Mouse (Mus musculus) inflammation-experienced regulatory T-cells, adult 6 months (primary cell): Measurements from ENCODE around the gene Hist1h4d. TPM values are rescaled to one million over a fixed set of nuclear protein-coding genes. Genes with fewer than 3 reads are reported as not detected.
A peak's percentile ranks its signal among the peaks of the same experiment; 100 is the strongest.
"Not testable (repeated sequence)": the region's sequence is repeated elsewhere in the genome, so short reads cannot be mapped to it uniquely, and the experiment has no call there.

Experiments
- ATAC-seq: one replicate; pipeline ENCODE4 v1.8.0; 2017
- polyA plus RNA-seq, 3 experiments: library from polyadenylated mRNA; unstranded; fragments of 100-300 nt; shearing (Covaris generic); gene quantifications; one replicate each; pipeline ENCODE4 v1.2.1; 2017

Hist1h4d gene
- 10 to 100 TPM; 20.7 to 55.4 (median 27.7) TPM for polyA plus RNA-seq

GRCm38 (mm10) chr13:23581408-23582218, at the start of gene Hist1h4d:
Hist1h4d (plus strand) TSS chr13:23581598.
- peak; percentile 73 for ATAC-seq

GRCm38 (mm10) chr13:23532262-23533075, 48.9 kb upstream of the Hist1h4d start:
- no peak for ATAC-seq

- ATAC-seq, result peak; percentile 31
Observed at GRCm38 (mm10) chr13:23533560-23534367, 47.6 kb upstream of the Hist1h4d start, which contains the start of gene Hist1h2af. Hist1h2af (plus strand) TSS chr13:23533906.

DNA sequence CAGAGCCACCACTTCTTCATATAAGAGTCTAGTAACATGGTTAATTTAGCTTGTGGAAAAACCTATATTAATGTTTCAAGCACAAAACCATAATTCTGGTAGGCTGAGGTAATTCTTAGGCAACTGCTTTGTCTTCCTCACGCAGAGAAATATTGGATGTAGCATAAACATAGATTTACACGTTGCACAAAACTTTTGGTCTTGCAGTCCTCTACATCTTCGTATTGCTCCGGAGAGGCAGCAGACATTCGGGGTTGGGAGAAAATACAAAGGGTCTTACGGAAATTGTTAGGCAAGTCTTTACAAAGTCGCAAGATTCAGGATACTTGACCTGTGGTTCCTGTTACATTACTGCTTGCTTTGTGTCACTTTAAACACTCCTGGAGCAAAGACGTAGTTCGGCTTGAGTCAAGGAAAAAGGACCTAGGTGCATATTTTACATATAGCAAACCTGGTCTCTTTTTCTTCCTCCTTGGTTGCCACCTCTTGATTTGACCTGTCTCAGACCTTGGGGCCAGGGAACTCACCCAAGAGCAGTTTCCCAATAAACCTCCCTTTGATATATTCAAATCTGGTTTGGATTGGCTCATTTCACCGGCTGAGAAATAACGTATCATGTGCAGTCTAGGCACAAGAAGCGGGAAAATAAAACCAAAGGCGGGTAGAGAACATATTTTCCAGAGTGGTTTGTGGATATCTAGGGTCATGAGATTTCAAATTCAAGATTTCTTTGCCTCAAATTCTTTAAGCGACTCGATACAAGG, 46.8 kb upstream of the Hist1h4d start:
- no peak for ATAC-seq

GRCm38 (mm10) chr13:23535137-23536075, 46.0 kb upstream of the Hist1h4d start, which contains the start of gene Hist1h3g:
Hist1h3g (plus strand) TSS chr13:23535422.
- ATAC-seq, result peak; percentile 73

GRCm38 (mm10) chr13:23536076-23536822, 45.1 kb upstream of the Hist1h4d start:
- ATAC-seq, result no peak

GRCm38 (mm10) chr13:23537006-23537710, 44.2 kb upstream of the Hist1h4d start:
- no peak for ATAC-seq

DNA sequence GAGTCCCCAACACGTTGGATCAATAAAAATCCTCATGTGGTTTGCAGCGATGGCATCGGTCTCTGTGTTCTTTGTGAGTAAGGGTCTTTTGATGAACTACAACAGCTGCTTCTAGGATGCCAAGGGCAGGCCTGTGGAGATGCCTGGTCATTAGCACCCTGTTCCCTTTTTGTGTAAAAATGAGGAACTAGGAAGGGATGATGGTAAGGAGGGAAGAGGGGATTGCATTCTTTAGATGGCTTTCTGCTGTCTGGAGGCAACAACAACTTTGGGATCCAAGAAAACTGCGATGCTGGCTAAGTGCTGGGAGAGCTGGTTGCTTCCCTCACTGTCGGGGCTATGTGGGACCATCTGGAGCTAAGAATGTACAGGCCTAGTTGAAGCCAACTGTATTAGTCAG, 43.1 kb upstream of the Hist1h4d start:
- no peak for ATAC-seq

DNA sequence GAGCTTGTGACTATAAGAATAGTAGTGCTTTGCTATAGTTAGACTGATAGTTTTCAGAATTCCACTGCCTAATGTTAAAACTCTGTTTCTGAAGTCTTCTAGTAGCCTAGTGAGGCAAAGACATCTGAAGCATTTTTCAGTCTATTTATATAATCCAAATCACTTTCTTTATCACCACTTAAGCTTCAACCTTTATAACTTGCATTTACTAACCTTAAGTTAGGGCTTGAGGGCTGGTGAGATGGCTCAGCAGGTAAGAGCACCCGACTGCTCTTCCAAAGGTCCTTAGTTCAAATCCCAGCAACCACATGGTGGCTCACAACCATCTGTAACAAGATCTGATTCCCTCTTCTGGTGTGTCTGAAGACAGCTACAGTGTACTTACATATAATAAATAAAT, 41.6 kb upstream of the Hist1h4d start:
- ATAC-seq, result not testable (repeated sequence)

DNA sequence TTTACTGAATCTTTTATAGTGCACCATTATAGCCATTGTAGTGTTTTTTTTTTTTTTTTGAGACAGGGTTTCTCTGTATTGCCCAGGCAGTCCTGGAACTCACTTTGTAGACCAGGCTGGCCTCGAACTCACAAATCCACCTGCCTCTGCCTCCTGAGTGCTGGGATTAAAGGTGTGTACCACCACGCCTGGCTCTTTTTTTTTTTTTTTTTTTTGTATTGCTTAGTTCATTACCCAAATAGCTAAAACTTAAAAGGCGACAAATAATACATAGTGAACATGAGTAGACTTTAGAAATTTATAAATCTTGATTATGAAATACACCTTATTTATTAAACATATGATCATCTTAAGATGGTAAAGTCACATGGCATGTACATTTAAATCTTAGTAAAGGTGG, 39.9 kb upstream of the Hist1h4d start:
- no peak for ATAC-seq

DNA sequence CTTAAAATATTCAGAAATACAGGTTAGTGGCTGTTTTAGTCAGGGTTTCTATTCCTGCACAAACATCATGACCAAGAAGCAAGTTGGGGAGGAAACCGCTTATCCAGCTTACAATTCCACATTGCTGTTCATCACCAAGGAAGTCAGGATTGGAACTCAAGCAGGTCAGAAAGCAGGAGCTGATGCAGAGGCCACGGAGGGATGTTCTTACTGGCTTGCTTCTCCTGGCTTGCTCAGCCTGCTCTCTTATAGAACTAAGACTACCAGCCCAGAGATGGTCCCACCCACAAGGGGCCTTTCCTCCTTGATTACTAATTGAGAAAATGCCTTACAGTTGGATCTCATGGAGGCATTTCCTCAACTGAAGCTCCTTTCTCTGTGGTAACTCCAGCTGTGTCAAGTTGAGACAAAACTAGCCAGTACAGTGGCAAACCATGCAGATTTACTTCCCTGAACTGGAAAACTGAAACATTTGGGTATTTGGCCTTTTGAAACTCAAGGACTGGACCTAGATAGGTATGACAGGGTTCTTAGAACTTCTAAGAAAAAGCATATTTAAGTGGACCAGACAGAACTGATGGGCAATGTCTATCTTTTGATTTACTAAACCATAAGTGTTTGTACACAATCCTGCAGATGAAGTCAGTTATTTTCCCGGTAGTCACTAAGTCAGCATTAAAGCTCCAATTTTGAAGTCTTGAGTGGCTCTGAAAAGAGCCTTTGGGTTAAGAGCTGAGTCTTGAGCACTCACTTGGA, 39.0 kb upstream of the Hist1h4d start:
- ATAC-seq, result not testable (repeated sequence)

GRCm38 (mm10) chr13:23542999-23543607, 38.3 kb upstream of the Hist1h4d start, which contains the start of gene Hist1h2bh:
Hist1h2bh (minus strand) TSS chr13:23543392.
- ATAC-seq, result peak; percentile 90

GRCm38 (mm10) chr13:23543965-23544786, 37.2 kb upstream of the Hist1h4d start, which contains the start of gene Hist1h3f:
Hist1h3f (plus strand) TSS chr13:23544052.
- peak; percentile 83 for ATAC-seq

DNA sequence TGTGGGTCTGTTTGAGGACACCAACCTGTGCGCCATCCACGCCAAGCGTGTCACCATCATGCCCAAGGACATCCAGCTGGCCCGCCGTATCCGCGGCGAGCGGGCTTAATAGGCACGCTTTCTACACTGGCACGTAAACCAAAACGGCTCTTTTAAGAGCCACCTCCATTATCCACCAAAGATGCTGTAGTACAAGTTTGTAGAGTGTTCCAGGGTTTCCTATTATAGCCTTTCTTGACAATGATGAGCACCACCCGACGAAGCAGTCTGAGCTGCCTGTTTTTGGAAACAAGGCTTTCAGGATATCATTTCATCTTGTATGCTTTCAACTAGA, 36.6 kb upstream of the Hist1h4d start:
- peak; percentile 2 for ATAC-seq

DNA sequence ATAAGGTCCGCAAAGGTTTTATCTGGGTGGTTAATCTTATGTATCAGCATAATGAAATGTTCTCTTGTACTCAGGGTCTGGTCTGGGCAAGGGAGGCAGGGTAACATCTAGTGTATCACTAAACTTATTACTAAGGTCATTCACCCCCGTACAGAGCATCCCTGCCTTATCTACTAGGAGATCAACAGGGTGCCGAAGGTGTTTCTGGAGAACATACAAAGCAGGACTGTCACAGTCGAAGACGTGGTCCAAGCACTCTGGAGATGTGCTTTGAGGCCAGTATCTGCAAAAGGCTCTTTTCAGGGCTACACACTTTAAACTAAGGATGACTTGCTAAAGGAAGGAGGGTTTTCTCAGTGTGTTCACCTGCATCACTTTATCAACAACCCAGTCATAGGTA, 34.7 kb upstream of the Hist1h4d start:
- no peak for ATAC-seq

- ATAC-seq, result no peak
Observed at GRCm38 (mm10) chr13:23550761-23551145, 30.6 kb upstream of the Hist1h4d start.
